Mouse (Mus musculus) liver, embryonic 14.5 days (tissue): ENCODE results near the gene Phactr1.

Source experiments
- CTCF ChIP-seq: IDR thresholded peaks from 2 replicates; pipeline ENCODE4 v1.5.1; 2016; ENCODE audit warnings: antibody characterized with exemption, low read depth, control low read depth
- EP300 ChIP-seq: IDR thresholded peaks from 2 replicates; pipeline ENCODE4 v1.6.1; 2016; ENCODE audit warnings: antibody characterized with exemption, low read depth

- TF ChIP-seq EP300: no peak
- TF ChIP-seq CTCF: no peak
Measured at GRCm38 (mm10) chr13:42899611-42900010, 219.2 kb downstream of the Phactr1 start.
